In the genomic region with DNA sequence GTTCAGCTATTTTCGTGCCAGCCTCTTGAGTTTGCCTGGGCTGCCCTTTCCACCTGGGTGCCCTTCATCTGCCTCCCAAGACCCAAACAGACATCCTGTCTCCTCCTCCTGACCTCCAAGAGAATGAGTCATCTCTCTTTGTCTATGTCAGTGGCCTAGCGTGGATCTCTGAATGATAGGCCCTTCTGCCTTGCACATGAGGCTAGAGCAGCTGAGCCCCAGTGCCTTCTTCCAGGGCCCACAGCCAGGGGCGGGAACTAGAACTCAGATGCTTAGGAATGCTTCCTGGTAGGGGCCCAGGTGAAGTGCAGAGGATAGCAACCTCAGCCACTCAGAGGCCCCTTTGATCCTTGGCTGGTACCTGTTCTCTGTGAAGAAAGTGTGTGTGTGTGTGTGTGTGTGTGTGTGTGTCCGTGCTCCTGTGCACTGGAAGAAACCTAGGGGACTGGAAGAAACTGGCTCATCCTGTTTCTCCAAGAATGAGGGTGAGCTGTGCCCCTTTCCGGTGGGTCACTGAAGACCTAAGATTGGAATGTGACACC, we compare ENCODE assay signal across 7 mouse cellular contexts. TPM values are rescaled to one million over a fixed set of nuclear protein-coding genes. Genes with fewer than 3 reads are reported as not detected.
DNase-seq lines count a peak whose midpoint lies in the region; ATAC-seq and TF ChIP-seq lines count a peak whose summit lies in the region.

No protein-coding gene starts in this region.

- H3K4me1 ChIP-seq in neural tube, embryonic 11.5 days (ENCODE audit: control insufficient read depth, insufficient read depth, low read length), result peaks cover 48% of the 10 kb centered on the region
- H3K4me1 ChIP-seq in intestine, postnatal 0 days (replicated peaks; ENCODE audit: control insufficient read depth, insufficient read depth, low read length), result peaks cover 51% of the 10 kb centered on the region

- peak; percentile 23; the same call in 1 of the 2 replicates for TF ChIP-seq CTCF in intestine, postnatal 0 days (IDR thresholded peaks at IDR 0.05; ENCODE audit: low read depth)

- no peaks in the 10 kb centered on the region for H3K27me3 ChIP-seq in neural tube, embryonic 11.5 days (ENCODE audit: control insufficient read depth, insufficient read depth, low read length)
- no peaks in the 10 kb centered on the region for H3K27me3 ChIP-seq in intestine, postnatal 0 days (replicated peaks; ENCODE audit: control insufficient read depth, insufficient read depth, low read length)

- 0 out of 2 replicates have a peak overlapping the region, but pooled peaks have one; percentile 44 for H3K27ac ChIP-seq in neural tube, embryonic 11.5 days (ENCODE audit: low read depth, low read length)
- H3K27ac ChIP-seq in intestine, postnatal 0 days (ENCODE audit: low read depth, low read length), result peak overlapping the region; percentile 97

- ATAC-seq in neural tube, embryonic 11.5 days (ENCODE audit: insufficient read depth, low FRiP score, low TSS enrichment), result no peak
- peak; percentile 49 for ATAC-seq in intestine, postnatal 0 days

- H3K4me2 ChIP-seq in neural tube, embryonic 11.5 days (ENCODE audit: low read depth), result peak overlapping the region; percentile 14; the same call in 1 of the 2 replicates
- peak overlapping the region; percentile 48 for H3K4me2 ChIP-seq in intestine, postnatal 0 days (replicated peaks; ENCODE audit: low read depth)

- H3K9ac ChIP-seq in neural tube, embryonic 11.5 days (ENCODE audit: low read length), result no peak overlapping the region; the same call in 1 of the 2 replicates
- no peak overlapping the region for H3K9ac ChIP-seq in intestine, postnatal 0 days (ENCODE audit: low read depth, low read length)

- no peak overlapping the region for H3K4me3 ChIP-seq in neural tube, embryonic 11.5 days (ENCODE audit: low read depth, low read length)
- no peak overlapping the region for H3K4me3 ChIP-seq in intestine, postnatal 0 days (ENCODE audit: low read depth, low read length)

- 43% methylated on average over 5 of the region's 5 CpGs for WGBS in neural tube, embryonic 11.5 days
- WGBS in intestine, postnatal 0 days, result 24% methylated on average over 5 of the region's 5 CpGs

- H3K36me3 ChIP-seq in neural tube, embryonic 11.5 days (ENCODE audit: control insufficient read depth, insufficient read depth, low read length), result no peaks in the 10 kb centered on the region
- no peaks in the 10 kb centered on the region for H3K36me3 ChIP-seq in intestine, postnatal 0 days (ENCODE audit: control insufficient read depth, insufficient read depth)

- no peaks in the 10 kb centered on the region for H3K9me3 ChIP-seq in neural tube, embryonic 11.5 days (ENCODE audit: control insufficient read depth, low read length)
- no peaks in the 10 kb centered on the region for H3K9me3 ChIP-seq in intestine, postnatal 0 days (ENCODE audit: control insufficient read depth)

- DNase-seq in neural tube, embryonic 11.5 days (ENCODE audit: low spot score), result no peak
- no peak for DNase-seq in neural tube, embryonic 10.5 days (ENCODE audit: extremely low spot score, low spot score)
- DNase-seq in brain, adult 2 months (ENCODE audit: low read depth, low spot score), result peak; percentile 61
- peak; percentile 57 for DNase-seq in lung, postnatal 36 days
- DNase-seq in layer of hippocampus, postnatal 25 days (ENCODE audit: extremely low spot score in 1 of 2, low spot score in 1 of 2), result no peak
- no peak for DNase-seq in cerebellum, adult 9-10 months

RNA-seq across cellular contexts. Expression of gene Rai1, which starts 3.9 kb away (rescaled TPM):
- 28.5 and 31.4 TPM in 2 replicates for polyA plus RNA-seq in neural tube, embryonic 11.5 days (2014; fragmentation: Nextera tagmentation; extraction: Ambion mirVana)
- polyA plus RNA-seq in intestine, postnatal 0 days (2015; fragmentation: Nextera tagmentation; extraction: Ambion mirVana), result 10.1 and 10.6 TPM in 2 replicates
- 10 to 100 TPM; 60.2 to 76.4 TPM for total RNA-seq in layer of hippocampus, postnatal 25 days (2021)

Comparison
In these comparisons a context has a peak if more than half of its experiments do, and no peak if none do; other contexts are left out.
1. DNase-seq: peak in brain, adult 2 months (single experiment) and lung, postnatal 36 days (single experiment); none in neural tube, embryonic 11.5 days (single experiment), neural tube, embryonic 10.5 days (single experiment), layer of hippocampus, postnatal 25 days (0 of 2) and cerebellum, adult 9-10 months (single experiment).